Mouse (Mus musculus) liver, embryonic 14.5 days (tissue): ENCODE data around the gene Abt1. TPM values are rescaled to one million over a fixed set of nuclear protein-coding genes. Genes with fewer than 3 reads are reported as not detected.

ENCODE experiments used
- ATAC-seq: fragments of 200-750 bp; cut with Nextera tagmentation; 2 replicates; pipeline ENCODE4 v1.8.0; 2017; ENCODE audit warnings: moderate number of reproducible peaks, mild to moderate bottlenecking, moderate library complexity; ENCODE audit not compliant: insufficient read depth
- DNase-seq, 3 experiments: peaks; one replicate each; pipeline ENCODE4 v3.0.0-alpha.2; 2012 to 2013; ENCODE audit warnings: low read depth in 3 of 3, low spot score in 3 of 3
- H3K27ac ChIP-seq: fragments of 300-500 bp; sonication (generic); 2 replicates; pipeline ENCODE4 v1.5.1; 2014; ENCODE audit warnings: moderate library complexity, mild to moderate bottlenecking, control low read depth, inconsistent platforms
- H3K27me3 ChIP-seq: fragments of 300-500 bp; sonication (generic); 2 replicates; pipeline ENCODE4 v1.6.1; 2014; ENCODE audit warnings: mild to moderate bottlenecking, low read length, moderate library complexity; ENCODE audit not compliant: control insufficient read depth, insufficient read depth
- H3K36me3 ChIP-seq: fragments of 300-500 bp; sonication (generic); replicated peaks from 2 replicates; pipeline ENCODE4 v1.6.1; 2014; ENCODE audit warnings: low read depth; ENCODE audit not compliant: control insufficient read depth, insufficient read depth
- H3K4me1 ChIP-seq, 2 experiments: fragments of 200-500 bp in 1 of 2; fragments of 300-500 bp in 1 of 2; sonication (generic) in 1 of 2; replicated peaks; 2 replicates each; pipeline ENCODE4 v1.6.1; 2012 to 2014; ENCODE audit warnings: antibody characterized with exemption in 1 of 2, inconsistent platforms in 1 of 2, low read length in 1 of 2; ENCODE audit not compliant: control insufficient read depth in 2 of 2, insufficient read depth in 2 of 2
- H3K4me2 ChIP-seq: fragments of 300-500 bp; sonication (generic); 2 replicates; pipeline ENCODE4 v1.6.1; 2014; ENCODE audit warnings: low read depth, mild to moderate bottlenecking, control low read depth, moderate library complexity
- H3K4me3 ChIP-seq, 2 experiments: fragments of 200-500 bp in 1 of 2; fragments of 300-500 bp in 1 of 2; sonication (generic) in 1 of 2; 2 replicates each; pipeline ENCODE4 v1.5.1; 2012 to 2014; ENCODE audit warnings: low read depth in 2 of 2, low read length in 2 of 2, mild to moderate bottlenecking in 2 of 2, control low read depth in 1 of 2, inconsistent platforms in 1 of 2, moderate library complexity in 1 of 2; ENCODE audit not compliant: insufficient read depth in 1 of 2
- H3K9ac ChIP-seq: fragments of 300-500 bp; sonication (generic); replicated peaks from 2 replicates; pipeline ENCODE4 v1.6.1; 2014; ENCODE audit warnings: mild to moderate bottlenecking, control low read depth, moderate library complexity
- H3K9me3 ChIP-seq: fragments of 300-500 bp; sonication (generic); 2 replicates; pipeline ENCODE4 v1.6.1; 2016; ENCODE audit warnings: low read length, mixed read lengths; ENCODE audit not compliant: control insufficient read depth
- CTCF ChIP-seq: IDR thresholded peaks from 2 replicates; pipeline ENCODE4 v1.5.1; 2016; ENCODE audit warnings: antibody characterized with exemption, low read depth, control low read depth
- EP300 ChIP-seq: IDR thresholded peaks from 2 replicates; pipeline ENCODE4 v1.6.1; 2016; ENCODE audit warnings: antibody characterized with exemption, low read depth
- WGBS: fragments of 180-500 bp; shearing (Covaris S2); extraction: QIAGEN DNeasy Blood & Tissue Kit; methylation state at CpG from one replicate; pipeline ENCODE4 v1.1.7; 2014; ENCODE audit not compliant: insufficient replicate concordance; 5-methylcytosine and 5-hydroxymethylcytosine counted together
- polyA plus RNA-seq, 2 experiments: library from polyadenylated mRNA; depleted of rRNA in 1 of 2; stranded (reverse) in 1 of 2; unstranded in 1 of 2; fragments of >200 nt; fragmentation: Nextera tagmentation in 1 of 2; extraction: Ambion mirVana in 1 of 2; gene quantifications; 2 replicates each; pipeline versions ENCODE4 v1.2.1 to v1.2.3; 2012 to 2014

Abt1 gene
- polyA plus RNA-seq, 2 experiments: 4.0 to 5.2 TPM

- DNase-seq (peak in 1 of 3 experiments; percentile 64), ATAC-seq (no peak)
- Histone ChIP-seq H3K9me3 (no peaks in the 10 kb centered on the region), H3K27ac (peak overlapping the region; percentile 74), H3K36me3 (no peaks in the 10 kb centered on the region), H3K9ac (peak overlapping the region; percentile 82), H3K4me1 (peaks cover 4 to 14% of the 10 kb centered on the region in 2 experiments; a peak in 3 of 4 replicates), H3K27me3 (no peaks in the 10 kb centered on the region), H3K4me3 (peak overlapping the region; percentile 68 to 72), H3K4me2 (peak overlapping the region; percentile 91)
- WGBS: under 1% methylated on average over 12 of the region's 12 CpGs
- no peak for TF ChIP-seq EP300
- TF ChIP-seq CTCF: no peak
Measured at GRCm38 (mm10) chr13:23435676-23436075, 12.0 kb upstream of the Abt1 start.

- no peak for ATAC-seq
- Histone ChIP-seq H3K9ac (peak overlapping the region; percentile 82), H3K9me3 (no peaks in the 10 kb centered on the region), H3K27ac (peak overlapping the region; percentile 74), H3K36me3 (no peaks in the 10 kb centered on the region), H3K4me1 (peaks cover 4 to 14% of the 10 kb centered on the region in 2 experiments; a peak in 3 of 4 replicates), H3K4me3 (peak overlapping the region; percentile 68 to 72), H3K27me3 (no peaks in the 10 kb centered on the region), H3K4me2 (peak overlapping the region; percentile 91)
- DNase-seq: no peak
- TF ChIP-seq CTCF (no peak), EP300 (no peak)
- 10% methylated on average over 4 of the region's 4 CpGs for WGBS
Measured at GRCm38 (mm10) chr13:23435241-23435640, 11.6 kb upstream of the Abt1 start.

- peak overlapping the region; percentile 21 for H3K9ac ChIP-seq
- ATAC-seq (no peak), DNase-seq (no peak)
- H3K36me3 ChIP-seq: no peaks in the 10 kb centered on the region
- H3K4me3 ChIP-seq: peak overlapping the region; percentile 1 to 35; a peak in 3 of 4 replicates
- H3K27me3 ChIP-seq: no peaks in the 10 kb centered on the region
- H3K4me2 ChIP-seq: peak overlapping the region; percentile 91
- no peaks in the 10 kb centered on the region for H3K9me3 ChIP-seq
- peaks cover 4 to 14% of the 10 kb centered on the region in 2 experiments for H3K4me1 ChIP-seq
- TF ChIP-seq CTCF: no peak
- TF ChIP-seq EP300: no peak
- WGBS: 17% methylated on average over 7 of the region's 7 CpGs
- peak overlapping the region; percentile 4 for H3K27ac ChIP-seq
Measured at GRCm38 (mm10) chr13:23434426-23434825, 10.8 kb upstream of the Abt1 start.

GRCm38 (mm10) chr13:23433801-23434200, 10.1 kb upstream of the Abt1 start:
- H3K27ac ChIP-seq: no peak overlapping the region
- TF ChIP-seq EP300 (no peak), CTCF (no peak)

GRCm38 (mm10) chr13:23433206-23433605, 9.5 kb upstream of the Abt1 start:
- TF ChIP-seq EP300: no peak
- no peak for TF ChIP-seq CTCF
- Histone ChIP-seq H3K4me2 (peak overlapping the region; percentile 81), H3K9ac (peak overlapping the region; percentile 52), H3K27me3 (no peaks in the 10 kb centered on the region), H3K27ac (peak overlapping the region; percentile 55), H3K36me3 (no peaks in the 10 kb centered on the region), H3K9me3 (no peaks in the 10 kb centered on the region), H3K4me1 (peaks cover 4 to 11% of the 10 kb centered on the region in 2 experiments), H3K4me3 (peak overlapping the region; percentile 53 to 68)
- 7% methylated on average over 5 of the region's 5 CpGs for WGBS
- DNase-seq (no peak), ATAC-seq (no peak)

More at GRCm38 (mm10) chr13:23433801-23434200, 10.1 kb upstream of the Abt1 start:
- Histone ChIP-seq H3K4me2 (peak overlapping the region; percentile 81), H3K4me3 (no peak overlapping the region), H3K9me3 (no peaks in the 10 kb centered on the region), H3K9ac (no peak overlapping the region), H3K36me3 (no peaks in the 10 kb centered on the region), H3K27me3 (no peaks in the 10 kb centered on the region), H3K4me1 (peaks cover 4 to 11% of the 10 kb centered on the region in 2 experiments)
- DNase-seq (no peak), ATAC-seq (no peak)
- 58% methylated on average over 5 of the region's 5 CpGs for WGBS
